Mouse (Mus musculus) forebrain, embryonic 13.5 days (tissue): Measurements from ENCODE around the gene Lnpep. TPM values are rescaled to one million over a fixed set of nuclear protein-coding genes. Genes with fewer than 3 reads are reported as not detected.

Experiments
- ATAC-seq: fragments of 200-750 bp; cut with Nextera tagmentation; 2 replicates; pipeline ENCODE4 v1.8.0; 2017
- H3K27ac ChIP-seq: fragments of 300-500 bp; sonication (generic); 2 replicates; pipeline ENCODE4 v1.5.1; 2015; ENCODE audit warnings: inconsistent platforms, mild to moderate bottlenecking, moderate library complexity
- H3K27me3 ChIP-seq: fragments of 300-500 bp; sonication (generic); 2 replicates; pipeline ENCODE4 v1.6.1; 2015; ENCODE audit warnings: mild to moderate bottlenecking, inconsistent platforms
- H3K36me3 ChIP-seq: fragments of 300-500 bp; sonication (generic); 2 replicates; pipeline ENCODE4 v1.6.1; 2015; ENCODE audit warnings: mild to moderate bottlenecking, inconsistent platforms; ENCODE audit not compliant: poor library complexity, severe bottlenecking
- H3K4me1 ChIP-seq: fragments of 300-500 bp; sonication (generic); 2 replicates; pipeline ENCODE4 v1.6.1; 2015; ENCODE audit warnings: inconsistent platforms
- H3K4me2 ChIP-seq: fragments of 300-500 bp; sonication (generic); 2 replicates; pipeline ENCODE4 v1.6.1; 2015; ENCODE audit warnings: inconsistent platforms, mild to moderate bottlenecking, moderate library complexity
- H3K4me3 ChIP-seq: fragments of 300-500 bp; sonication (generic); 2 replicates; pipeline ENCODE4 v1.5.1; 2015; ENCODE audit warnings: mild to moderate bottlenecking, inconsistent platforms
- H3K9ac ChIP-seq: fragments of 300-500 bp; sonication (generic); 2 replicates; pipeline ENCODE4 v1.6.1; 2015; ENCODE audit warnings: mild to moderate bottlenecking, inconsistent platforms
- H3K9me3 ChIP-seq: fragments of 300-500 bp; sonication (generic); replicated peaks from 2 replicates; pipeline ENCODE4 v1.6.1; 2016; ENCODE audit warnings: inconsistent platforms
- WGBS: fragments of 180-500 bp; shearing (Covaris S2); methylation state at CpG from one replicate; pipeline ENCODE4 v1.1.7; 2015; 5-methylcytosine and 5-hydroxymethylcytosine counted together
- polyA plus RNA-seq: library from polyadenylated mRNA; unstranded; fragments of >200 nt; fragmentation: Nextera tagmentation; extraction: Ambion mirVana; gene quantifications from 2 replicates; pipeline ENCODE4 v1.2.1, GENCODE M21; 2015

Lnpep gene
- polyA plus RNA-seq, 1 experiment from 2014 or later: 9.2 TPM

- peak overlapping the region; percentile 76 for H3K4me2 ChIP-seq
- 36% methylated on average over 7 of the region's 7 CpGs for WGBS
- ATAC-seq: no peak
- H3K27ac ChIP-seq: peak overlapping the region; percentile 100
- peak overlapping the region; percentile 93 for H3K9ac ChIP-seq
- H3K9me3 ChIP-seq: no peaks in the 10 kb centered on the region; the same call in 1 of the 2 replicates
- H3K4me1 ChIP-seq: peaks cover 26% of the 10 kb centered on the region
- H3K27me3 ChIP-seq: no peaks in the 10 kb centered on the region
- H3K4me3 ChIP-seq: peak overlapping the region; percentile 97
- H3K36me3 ChIP-seq: no peaks in the 10 kb centered on the region
Measured at GRCm38 (mm10) chr17:17625887-17626679, 1.2 kb upstream of the Lnpep start.

- Histone ChIP-seq H3K4me1 (peaks cover 26% of the 10 kb centered on the region), H3K36me3 (no peaks in the 10 kb centered on the region), H3K4me3 (peak overlapping the region; percentile 97), H3K27me3 (no peaks in the 10 kb centered on the region), H3K9ac (peak overlapping the region; percentile 93), H3K27ac (peak overlapping the region; percentile 100), H3K4me2 (peak overlapping the region; percentile 76), H3K9me3 (no peaks in the 10 kb centered on the region; the same call in 1 of the 2 replicates)
- ATAC-seq: peak; percentile 97
- WGBS: under 1% methylated on average over 49 of the region's 51 CpGs
Measured at GRCm38 (mm10) chr17:17624421-17624956, 361 bp downstream of the Lnpep start.

- Histone ChIP-seq H3K9ac (peak overlapping the region; percentile 93), H3K27me3 (no peaks in the 10 kb centered on the region), H3K27ac (peak overlapping the region; percentile 100), H3K9me3 (no peaks in the 10 kb centered on the region; the same call in 1 of the 2 replicates), H3K4me2 (peak overlapping the region; percentile 76), H3K4me3 (peak overlapping the region; percentile 97), H3K36me3 (no peaks in the 10 kb centered on the region), H3K4me1 (peaks cover 26% of the 10 kb centered on the region)
- peak; percentile 3; the same call in 1 of the 2 replicates for ATAC-seq
- under 1% methylated on average over 41 of the region's 42 CpGs for WGBS
Measured at GRCm38 (mm10) chr17:17623890-17624420, 895 bp downstream of the Lnpep start.

GRCm38 (mm10) chr17:17623221-17623889 is 1.5 kb downstream of the Lnpep start:
- WGBS: under 1% methylated on average over 7 of the region's 7 CpGs
- Histone ChIP-seq H3K36me3 (no peaks in the 10 kb centered on the region), H3K9ac (peak overlapping the region; percentile 93), H3K9me3 (no peaks in the 10 kb centered on the region), H3K4me2 (peak overlapping the region; percentile 76), H3K27me3 (no peaks in the 10 kb centered on the region), H3K4me1 (peaks cover 30% of the 10 kb centered on the region), H3K27ac (peak overlapping the region; percentile 100), H3K4me3 (peak overlapping the region; percentile 97)
- no peak for ATAC-seq

GRCm38 (mm10) chr17:17622576-17622975 is 2.3 kb downstream of the Lnpep start:
- H3K36me3 ChIP-seq: no peaks in the 10 kb centered on the region
- WGBS: 95% methylated on average over 1 of the region's 1 CpGs
- no peaks in the 10 kb centered on the region for H3K27me3 ChIP-seq
- H3K27ac ChIP-seq: no peak overlapping the region
- H3K4me2 ChIP-seq: peak overlapping the region; percentile 33; the same call in 1 of the 2 replicates
- H3K9ac ChIP-seq: no peak overlapping the region
- H3K4me3 ChIP-seq: peak overlapping the region; percentile 15; the same call in 1 of the 2 replicates
- peaks cover 31% of the 10 kb centered on the region for H3K4me1 ChIP-seq
- no peaks in the 10 kb centered on the region for H3K9me3 ChIP-seq
- no peak for ATAC-seq

- no peak for ATAC-seq
- no peaks in the 10 kb centered on the region for H3K9me3 ChIP-seq
- H3K4me1 ChIP-seq: peaks cover 34% of the 10 kb centered on the region
- H3K4me2 ChIP-seq: no peak overlapping the region
- WGBS: 88% methylated on average over 3 of the region's 3 CpGs
- H3K9ac ChIP-seq: no peak overlapping the region
- no peak overlapping the region for H3K27ac ChIP-seq
- H3K36me3 ChIP-seq: no peaks in the 10 kb centered on the region
- no peaks in the 10 kb centered on the region for H3K27me3 ChIP-seq
- no peak overlapping the region for H3K4me3 ChIP-seq
Measured at GRCm38 (mm10) chr17:17621586-17621985, 3.3 kb downstream of the Lnpep start.

GRCm38 (mm10) chr17:17618463-17618862 is 6.4 kb downstream of the Lnpep start:
- 75% methylated on average over 1 of the region's 1 CpGs for WGBS
- Histone ChIP-seq H3K4me2 (no peak overlapping the region), H3K9me3 (no peaks in the 10 kb centered on the region), H3K4me3 (no peak overlapping the region), H3K4me1 (peaks cover 26% of the 10 kb centered on the region), H3K9ac (no peak overlapping the region), H3K27me3 (no peaks in the 10 kb centered on the region), H3K36me3 (no peaks in the 10 kb centered on the region), H3K27ac (no peak overlapping the region)
- ATAC-seq: no peak

- no peaks in the 10 kb centered on the region for H3K9me3 ChIP-seq
- no peak overlapping the region for H3K9ac ChIP-seq
- H3K27me3 ChIP-seq: no peaks in the 10 kb centered on the region
- peaks cover 19% of the 10 kb centered on the region for H3K4me1 ChIP-seq
- no peak overlapping the region for H3K4me3 ChIP-seq
- no peak for ATAC-seq
- no peak overlapping the region for H3K4me2 ChIP-seq
- WGBS: 92% methylated on average over 4 of the region's 4 CpGs
- H3K27ac ChIP-seq: no peak overlapping the region
- no peaks in the 10 kb centered on the region for H3K36me3 ChIP-seq
Measured at GRCm38 (mm10) chr17:17617440-17618204, 7.2 kb downstream of the Lnpep start.

- H3K4me3 ChIP-seq: no peak overlapping the region
- ATAC-seq: no peak
- H3K4me1 ChIP-seq: peaks cover 23% of the 10 kb centered on the region
- WGBS: 81% methylated on average over 2 of the region's 2 CpGs
- H3K9ac ChIP-seq: no peak overlapping the region
- no peak overlapping the region for H3K27ac ChIP-seq
- H3K9me3 ChIP-seq: 0 out of 2 replicates have a peak, but pooled peaks cover 3% of the 10 kb centered on the region
- no peak overlapping the region for H3K4me2 ChIP-seq
- no peaks in the 10 kb centered on the region for H3K27me3 ChIP-seq
- H3K36me3 ChIP-seq: no peaks in the 10 kb centered on the region
Measured at GRCm38 (mm10) chr17:17612336-17612735, 12.5 kb downstream of the Lnpep start.

GRCm38 (mm10) chr17:17609523-17609922 is 15.3 kb downstream of the Lnpep start:
- Histone ChIP-seq H3K9me3 (0 out of 2 replicates have a peak, but pooled peaks cover 3% of the 10 kb centered on the region), H3K27me3 (no peaks in the 10 kb centered on the region), H3K36me3 (no peaks in the 10 kb centered on the region), H3K9ac (no peak overlapping the region), H3K4me2 (no peak overlapping the region), H3K27ac (no peak overlapping the region), H3K4me1 (peaks cover 21% of the 10 kb centered on the region), H3K4me3 (no peak overlapping the region)
- ATAC-seq: no peak
- WGBS: 75% methylated on average over 3 of the region's 3 CpGs

- H3K9me3 ChIP-seq: 0 out of 2 replicates have a peak, but pooled peaks cover 3% of the 10 kb centered on the region
- H3K27me3 ChIP-seq: no peaks in the 10 kb centered on the region
- 44% methylated on average over 5 of the region's 5 CpGs for WGBS
- peaks cover 24% of the 10 kb centered on the region for H3K4me1 ChIP-seq
- H3K36me3 ChIP-seq: no peaks in the 10 kb centered on the region
- 0 out of 2 replicates have a peak overlapping the region, but pooled peaks have one; percentile 3 for H3K27ac ChIP-seq
- H3K4me2 ChIP-seq: 0 out of 2 replicates have a peak overlapping the region, but pooled peaks have one; percentile 16
- no peak overlapping the region for H3K4me3 ChIP-seq
- H3K9ac ChIP-seq: no peak overlapping the region
- peak; percentile 38; the same call in 1 of the 2 replicates for ATAC-seq
Measured at GRCm38 (mm10) chr17:17608416-17608988, 16.3 kb downstream of the Lnpep start.
